Mouse (Mus musculus): ENCODE measurements at regions not wholly inside any gene's neighbourhood (a gene's known extent, or its start where the extent isn't known, plus 50 kb on each side); places are given as distances from the start of the nearest gene placed in this dataset.
"Not testable (repeated sequence)": the region's sequence is repeated elsewhere in the genome, so short reads cannot be mapped to it uniquely, and the experiment has no call there.

DNA sequence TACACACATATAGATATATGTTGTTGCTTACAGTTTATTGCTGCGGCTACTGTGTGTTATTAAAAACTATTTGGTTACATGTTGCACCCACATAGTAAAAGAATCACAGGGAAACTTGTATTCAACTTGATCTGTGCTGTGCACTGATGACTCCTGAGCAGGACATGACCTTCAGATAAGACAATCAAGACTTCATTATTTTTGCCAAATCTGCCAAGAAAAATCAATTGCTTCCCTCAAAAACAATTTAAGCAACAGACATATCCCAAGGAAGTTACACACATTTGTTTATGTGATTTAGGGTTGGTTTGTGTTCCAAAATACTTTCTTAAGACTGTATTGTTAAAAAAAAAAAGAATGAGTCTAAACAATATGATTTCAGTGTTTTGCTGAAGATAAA is 114.7 kb upstream of the Emcn start:
- DNase-seq = no peak

- no peak for DNase-seq
These were observed 113.6 kb upstream of the Emcn start for GRCm38 (mm10) chr3:137227122-137227838.

DNA sequence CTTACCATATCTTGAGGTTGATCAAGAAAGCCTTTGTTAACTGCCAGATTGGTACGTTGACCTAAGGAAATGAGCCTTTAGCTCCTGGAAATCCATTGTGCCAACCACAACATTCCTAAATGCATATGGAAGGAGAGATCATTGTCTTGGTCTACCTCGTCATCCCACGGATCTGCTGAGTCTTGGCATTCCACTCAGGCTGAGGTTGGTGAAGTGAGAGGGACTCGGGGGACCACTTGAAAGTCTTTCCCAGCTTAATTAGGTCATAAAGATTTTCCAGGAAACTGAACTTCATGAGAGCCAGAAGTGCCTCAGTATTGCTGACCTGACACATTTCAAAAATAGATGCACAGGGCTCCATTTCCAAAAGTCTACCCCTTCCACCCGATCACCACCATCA is 112.5 kb upstream of the Emcn start:
- no peak for DNase-seq

- DNase-seq = no peak
These were observed 98.0 kb upstream of the Emcn start for GRCm38 (mm10) chr3:137242877-137243276.

DNA sequence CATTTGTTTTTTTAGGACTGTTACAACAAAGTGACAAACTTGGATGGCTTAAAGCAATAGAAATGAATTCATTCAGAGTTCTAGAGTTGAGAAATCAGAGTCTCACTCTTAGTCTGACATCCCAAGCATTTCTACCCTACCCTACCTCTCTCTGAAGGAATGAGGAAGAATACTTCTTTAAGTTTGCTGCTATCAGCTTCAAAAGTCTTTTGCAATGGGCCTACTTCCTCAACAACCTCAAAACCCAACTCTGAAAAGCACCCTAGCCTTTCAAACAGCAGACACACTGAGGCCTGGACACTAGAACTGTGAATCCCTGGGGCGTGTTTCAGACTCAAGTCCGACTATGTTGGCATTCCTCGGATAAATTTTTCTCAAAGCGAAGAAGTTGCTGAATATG is 77.0 kb upstream of the Emcn start:
- DNase-seq = no peak

DNA sequence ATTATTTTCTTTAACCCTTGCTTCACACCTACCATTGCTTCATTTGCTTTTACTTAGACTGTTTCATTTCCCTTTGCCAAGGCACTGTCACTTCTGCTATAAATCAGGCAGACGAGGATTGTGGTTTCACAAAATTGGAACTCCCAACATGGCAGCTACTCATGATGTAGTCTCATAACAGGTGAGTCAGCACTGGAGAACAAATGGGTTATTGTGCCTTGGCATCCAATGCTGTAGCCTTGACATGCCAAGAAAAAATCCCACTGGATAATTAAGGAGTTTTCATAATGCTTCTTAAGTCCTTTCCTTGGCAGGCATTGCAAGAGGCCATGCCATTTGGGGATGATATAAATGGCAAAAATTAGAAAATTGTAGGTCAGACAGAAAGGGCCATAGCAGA is 73.1 kb upstream of the Emcn start:
- DNase-seq = peak; percentile 7 to 43

GRCm38 (mm10) chr3:137275444-137275843 is 65.4 kb upstream of the Emcn start:
- no peak for DNase-seq

DNA sequence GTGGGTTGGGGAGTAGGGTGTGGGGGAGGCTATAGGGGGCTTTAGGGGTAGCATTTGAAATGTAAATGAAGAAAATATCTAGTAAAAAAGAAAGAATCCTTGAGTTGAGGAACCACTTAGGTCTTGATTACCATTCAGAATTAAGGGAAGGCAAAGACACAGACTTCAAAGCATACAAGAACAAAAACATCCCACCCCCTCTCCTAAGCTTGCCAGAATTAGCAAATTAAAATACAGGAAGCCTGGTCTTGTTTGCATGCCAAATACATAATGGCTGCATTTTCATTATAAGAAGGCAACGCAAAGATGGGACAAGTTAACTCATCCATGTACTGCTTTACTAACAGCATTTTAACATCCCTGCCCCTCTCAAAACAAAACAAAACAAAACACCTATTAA is 61.6 kb upstream of the Emcn start:
- DNase-seq = no peak

GRCm38 (mm10) chr3:137281052-137281451 is 59.8 kb upstream of the Emcn start:
- no peak for DNase-seq

- DNase-seq = not testable (repeated sequence)
These were observed 53.3 kb upstream of the Emcn start for GRCm38 (mm10) chr3:137287558-137287957.

GRCm38 (mm10) chr3:137288301-137288942 is 52.4 kb upstream of the Emcn start:
- no peak for DNase-seq

DNA sequence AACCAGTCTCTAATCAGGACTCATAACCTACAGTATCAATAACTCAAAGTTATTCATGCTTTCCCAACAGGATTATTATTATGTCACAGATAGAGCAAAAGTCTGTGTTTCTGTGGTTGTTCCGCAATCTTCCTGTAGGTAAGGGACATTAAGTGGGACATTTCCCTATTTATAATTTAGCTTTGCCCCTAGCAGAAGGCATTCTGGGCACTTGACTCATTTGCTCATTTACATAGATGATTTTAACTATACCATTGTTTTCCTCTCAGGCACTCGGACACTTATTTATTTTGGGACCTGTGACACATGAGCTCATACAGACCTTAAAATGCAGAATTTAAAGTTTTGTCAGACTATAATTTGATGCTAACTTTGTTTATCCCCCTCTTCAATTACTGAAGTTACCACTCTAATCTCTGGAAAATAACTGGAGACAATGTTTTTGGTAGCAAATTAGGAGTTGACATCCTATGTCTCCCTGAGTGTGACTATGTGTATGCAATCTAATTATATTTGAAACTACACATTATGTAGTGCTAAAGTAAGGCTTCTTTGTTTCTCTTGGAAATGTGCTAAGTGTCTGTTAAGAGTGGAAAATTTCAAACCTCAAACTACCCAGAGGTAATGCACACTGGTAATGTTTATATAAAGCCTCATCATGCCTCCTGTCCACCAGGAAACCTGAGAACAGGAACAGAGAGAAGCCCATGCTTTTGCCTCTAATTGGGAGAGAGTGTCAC is 51.8 kb upstream of the Emcn start:
- no peak for DNase-seq

- DNase-seq = no peak
These were observed 51.2 kb upstream of the Emcn start for GRCm38 (mm10) chr3:137289683-137289984.
